Mouse (Mus musculus): Measurements from ENCODE around the gene Ermp1. TPM values are rescaled to one million over a fixed set of nuclear protein-coding genes. Genes with fewer than 3 reads are reported as not detected.

Gene Ermp1
- polyA plus RNA-seq, 2 experiments, result 6.8 to 7.2 TPM

DNA sequence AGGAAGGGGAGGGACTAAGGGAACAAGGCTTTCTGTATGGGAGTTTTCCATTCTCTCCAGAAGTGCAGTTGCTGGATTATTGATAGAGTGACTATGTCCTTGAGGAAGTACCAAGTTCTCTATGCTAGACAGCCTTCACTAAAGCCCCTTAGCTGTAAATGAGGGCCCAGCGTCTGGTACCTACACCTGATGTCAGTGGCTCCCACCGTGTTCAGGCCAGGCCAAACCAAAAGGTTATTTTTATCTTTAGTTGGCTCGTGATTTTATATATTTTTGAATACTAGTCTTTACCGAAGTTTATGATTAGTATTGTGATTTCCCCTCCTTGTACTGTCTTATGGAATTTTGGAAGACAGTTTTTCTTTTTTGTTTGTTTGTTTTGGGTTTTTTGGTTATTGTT lies 40.7 kb downstream of the Ermp1 start:
- H3K36me3 ChIP-seq (replicated peaks; ENCODE audit: control insufficient read depth, insufficient read depth, low read depth), result peaks cover 10% of the 10 kb centered on the region
- H3K4me1 ChIP-seq (replicated peaks; ENCODE audit: control insufficient read depth in 2 of 2, insufficient read depth in 2 of 2, low read length in 1 of 2), result peaks cover 0 to 13% of the 10 kb centered on the region in 2 experiments; a peak in 3 of 4 replicates
- H3K27me3 ChIP-seq (ENCODE audit: control insufficient read depth, insufficient read depth, low read length), result no peaks in the 10 kb centered on the region
- no peak for TF ChIP-seq CTCF (IDR thresholded peaks at IDR 0.05; ENCODE audit: low read depth)
- no peak for TF ChIP-seq EP300 (IDR thresholded peaks at IDR 0.05; ENCODE audit: low read depth)
- no peaks in the 10 kb centered on the region for H3K9me3 ChIP-seq (ENCODE audit: control insufficient read depth, low read length)
- no peak for DNase-seq (ENCODE audit: low read depth in 3 of 3, low spot score in 3 of 3)
- WGBS (ENCODE audit: insufficient replicate concordance), result 70% methylated on average over 4 of the region's 4 CpGs
- H3K9ac ChIP-seq (replicated peaks), result no peak overlapping the region
- H3K4me2 ChIP-seq (ENCODE audit: low read depth), result no peak overlapping the region
- H3K4me3 ChIP-seq (ENCODE audit: insufficient read depth in 1 of 2, low read depth in 2 of 2, low read length in 2 of 2), result no peak overlapping the region
- ATAC-seq (ENCODE audit: insufficient read depth), result no peak
- H3K27ac ChIP-seq, result no peak overlapping the region

DNA sequence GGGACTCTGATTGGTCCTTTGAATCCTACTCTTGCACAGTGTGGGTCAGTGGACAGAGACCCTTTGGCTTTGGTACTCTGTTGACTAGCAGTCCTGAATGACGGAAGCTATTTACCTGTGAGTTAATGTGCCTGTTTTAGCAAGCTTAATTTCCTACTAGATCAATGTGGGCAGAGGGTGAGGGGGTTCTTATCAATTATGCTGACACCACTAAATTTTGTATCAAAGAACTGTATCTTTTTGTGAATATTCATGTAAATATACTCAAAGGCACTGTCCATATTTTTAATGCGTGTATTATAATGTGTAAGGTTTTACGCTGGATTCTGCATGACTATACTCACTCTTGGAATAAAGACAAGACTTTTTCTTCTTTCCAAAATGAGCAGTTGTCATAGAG lies 43.6 kb downstream of the Ermp1 start:
- Histone ChIP-seq H3K4me3 (ENCODE audit: insufficient read depth in 1 of 2, low read depth in 2 of 2, low read length in 2 of 2) (no peak overlapping the region), H3K9me3 (ENCODE audit: control insufficient read depth, low read length) (no peaks in the 10 kb centered on the region), H3K27ac (no peak overlapping the region), H3K4me2 (ENCODE audit: low read depth) (no peak overlapping the region), H3K4me1 (replicated peaks; ENCODE audit: control insufficient read depth in 2 of 2, insufficient read depth in 2 of 2, low read length in 1 of 2) (peaks cover 0 to 3% of the 10 kb centered on the region in 2 experiments; a peak in 2 of 4 replicates), H3K9ac (replicated peaks) (no peak overlapping the region), H3K27me3 (ENCODE audit: control insufficient read depth, insufficient read depth, low read length) (no peaks in the 10 kb centered on the region), H3K36me3 (replicated peaks; ENCODE audit: control insufficient read depth, insufficient read depth, low read depth) (no peaks in the 10 kb centered on the region; the same call in 1 of the 2 replicates)
- ATAC-seq (ENCODE audit: insufficient read depth) (no peak), DNase-seq (ENCODE audit: low read depth in 3 of 3, low spot score in 3 of 3) (no peak)
- TF ChIP-seq EP300 (IDR thresholded peaks at IDR 0.05; ENCODE audit: low read depth), result no peak
- no peak for TF ChIP-seq CTCF (IDR thresholded peaks at IDR 0.05; ENCODE audit: low read depth)
- WGBS (ENCODE audit: insufficient replicate concordance), result 87% methylated on average over 3 of the region's 3 CpGs

DNA sequence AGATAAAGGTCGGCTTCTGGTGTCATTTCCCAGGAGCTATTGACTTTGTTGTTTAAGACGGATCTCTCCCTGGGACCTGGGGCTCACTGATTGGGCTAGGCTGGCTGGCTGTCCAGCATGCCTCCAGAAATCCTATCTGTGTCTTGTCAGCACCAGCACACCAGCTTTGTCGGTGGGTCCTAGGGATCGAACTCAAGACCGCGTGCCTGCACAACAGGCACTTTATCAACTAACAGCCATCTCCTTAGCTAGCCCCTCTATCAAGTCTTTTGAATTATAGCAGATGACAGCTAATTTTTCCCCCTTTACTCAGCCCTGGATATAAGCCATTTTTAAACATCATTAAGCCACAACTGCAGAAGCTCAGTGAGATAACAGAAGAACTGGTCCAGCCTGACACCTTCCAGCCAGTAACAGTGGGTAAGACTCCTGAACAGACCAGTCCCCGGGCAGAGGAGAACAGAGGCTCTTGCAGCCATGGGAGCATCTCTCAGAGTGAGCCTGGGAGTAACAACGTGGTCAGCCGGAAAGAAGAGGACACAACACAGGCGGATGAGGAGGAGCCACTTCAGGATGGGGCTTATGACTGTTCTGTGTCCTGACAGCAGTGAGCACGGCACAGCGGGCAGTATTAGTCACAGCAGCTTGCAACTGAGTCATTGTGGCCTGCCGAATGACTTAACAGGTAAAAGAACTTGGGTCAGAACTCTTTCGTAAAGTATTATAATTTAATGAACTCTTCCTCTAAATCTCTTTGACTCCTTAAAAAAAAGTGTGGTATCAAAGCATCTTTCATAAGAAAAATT lies 44.5 kb downstream of the Ermp1 start:
- H3K9ac ChIP-seq (replicated peaks), result no peak overlapping the region
- H3K4me1 ChIP-seq (replicated peaks; ENCODE audit: control insufficient read depth in 2 of 2, insufficient read depth in 2 of 2, low read length in 1 of 2), result peaks cover 0 to 3% of the 10 kb centered on the region in 2 experiments; a peak in 2 of 4 replicates
- no peak overlapping the region for H3K27ac ChIP-seq
- no peaks in the 10 kb centered on the region for H3K9me3 ChIP-seq (ENCODE audit: control insufficient read depth, low read length)
- no peak overlapping the region for H3K4me2 ChIP-seq (ENCODE audit: low read depth)
- ATAC-seq (ENCODE audit: insufficient read depth), result no peak
- H3K4me3 ChIP-seq (ENCODE audit: insufficient read depth in 1 of 2, low read depth in 2 of 2, low read length in 2 of 2), result no peak overlapping the region
- H3K27me3 ChIP-seq (ENCODE audit: control insufficient read depth, insufficient read depth, low read length), result no peaks in the 10 kb centered on the region
- no peak for TF ChIP-seq CTCF (IDR thresholded peaks at IDR 0.05; ENCODE audit: low read depth)
- TF ChIP-seq EP300 (IDR thresholded peaks at IDR 0.05; ENCODE audit: low read depth), result no peak
- WGBS (ENCODE audit: insufficient replicate concordance), result 76% methylated on average over 14 of the region's 14 CpGs
- H3K36me3 ChIP-seq (replicated peaks; ENCODE audit: control insufficient read depth, insufficient read depth, low read depth), result no peaks in the 10 kb centered on the region; the same call in 1 of the 2 replicates
- DNase-seq (ENCODE audit: low read depth in 3 of 3, low spot score in 3 of 3), result no peak

- TF ChIP-seq CTCF (IDR thresholded peaks at IDR 0.05; ENCODE audit: low read depth) (no peak), EP300 (IDR thresholded peaks at IDR 0.05; ENCODE audit: low read depth) (no peak)
- no peak overlapping the region for H3K4me3 ChIP-seq (ENCODE audit: insufficient read depth in 1 of 2, low read depth in 2 of 2, low read length in 2 of 2)
- no peaks in the 10 kb centered on the region for H3K27me3 ChIP-seq (ENCODE audit: control insufficient read depth, insufficient read depth, low read length)
- DNase-seq (ENCODE audit: low read depth in 3 of 3, low spot score in 3 of 3), result no peak
- H3K4me2 ChIP-seq (ENCODE audit: low read depth), result no peak overlapping the region
- no peaks in the 10 kb centered on the region for H3K9me3 ChIP-seq (ENCODE audit: control insufficient read depth, low read length)
- H3K27ac ChIP-seq, result no peak overlapping the region
- H3K36me3 ChIP-seq (replicated peaks; ENCODE audit: control insufficient read depth, insufficient read depth, low read depth), result no peaks in the 10 kb centered on the region; the same call in none of the 2 replicates
- no peaks in the 10 kb centered on the region for H3K4me1 ChIP-seq (replicated peaks; ENCODE audit: control insufficient read depth in 2 of 2, insufficient read depth in 2 of 2, low read length in 1 of 2)
- WGBS (ENCODE audit: insufficient replicate concordance), result 73% methylated on average over 5 of the region's 5 CpGs
- no peak for ATAC-seq (ENCODE audit: insufficient read depth)
- no peak overlapping the region for H3K9ac ChIP-seq (replicated peaks)
Observed at GRCm38 (mm10) chr19:29598981-29599380, 49.2 kb downstream of the Ermp1 start.

DNA sequence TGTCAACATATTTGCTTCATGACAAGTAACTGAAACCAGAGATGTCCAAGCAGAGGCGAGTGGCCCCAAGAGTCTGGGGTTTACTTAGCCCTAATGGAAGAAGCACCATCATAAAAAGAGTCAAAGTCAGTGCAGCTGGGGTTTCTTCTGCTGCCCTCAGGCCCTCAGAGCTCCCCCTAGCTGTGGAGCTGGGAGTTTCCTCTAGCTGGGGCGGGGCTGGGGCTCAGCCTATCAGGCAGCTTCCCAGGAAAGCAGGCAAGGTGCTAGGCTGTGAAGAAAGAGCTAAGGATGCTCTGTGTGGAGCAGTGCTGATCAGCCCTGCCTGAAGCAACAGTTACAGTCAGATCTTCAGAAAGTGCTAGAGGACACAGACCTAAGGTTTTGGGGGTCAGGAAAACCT lies 51.2 kb downstream of the Ermp1 start:
- Histone ChIP-seq H3K4me3 (ENCODE audit: insufficient read depth in 1 of 2, low read depth in 2 of 2, low read length in 2 of 2) (no peak overlapping the region), H3K9ac (replicated peaks) (no peak overlapping the region), H3K4me2 (ENCODE audit: low read depth) (no peak overlapping the region), H3K27ac (no peak overlapping the region), H3K27me3 (ENCODE audit: control insufficient read depth, insufficient read depth, low read length) (no peaks in the 10 kb centered on the region), H3K9me3 (ENCODE audit: control insufficient read depth, low read length) (no peaks in the 10 kb centered on the region), H3K4me1 (replicated peaks; ENCODE audit: control insufficient read depth in 2 of 2, insufficient read depth in 2 of 2, low read length in 1 of 2) (no peaks in the 10 kb centered on the region), H3K36me3 (replicated peaks; ENCODE audit: control insufficient read depth, insufficient read depth, low read depth) (no peaks in the 10 kb centered on the region; the same call in 1 of the 2 replicates)
- DNase-seq (ENCODE audit: low read depth in 3 of 3, low spot score in 3 of 3) (peak in 2 of 3 experiments; percentile 10 to 12), ATAC-seq (ENCODE audit: insufficient read depth) (no peak)
- 87% methylated on average over 2 of the region's 2 CpGs for WGBS (ENCODE audit: insufficient replicate concordance)
- no peak for TF ChIP-seq EP300 (IDR thresholded peaks at IDR 0.05; ENCODE audit: low read depth)
- TF ChIP-seq CTCF (IDR thresholded peaks at IDR 0.05; ENCODE audit: low read depth), result peak; percentile 79
